Mouse (Mus musculus): Measurements from ENCODE around the gene Astn2. TPM values are rescaled to one million over a fixed set of nuclear protein-coding genes. Genes with fewer than 3 reads are reported as not detected.

Gene Astn2
- polyA plus RNA-seq, 1 experiment = not detected

GRCm38 (mm10) chr4:66002936-66003335 is 401.5 kb downstream of the Astn2 start:
- no peaks in the 10 kb centered on the region for H3K79me2 ChIP-seq (ENCODE audit: control insufficient read depth, insufficient read depth)
- TF ChIP-seq CEBPB (IDR thresholded peaks at IDR 0.05; ENCODE audit: insufficient read depth, poor library complexity, severe bottlenecking) = no peak
- no peak for TF ChIP-seq TCF3 (IDR thresholded peaks at IDR 0.05; ENCODE audit: insufficient read length, low read depth)
- TF ChIP-seq USF1 (IDR thresholded peaks at IDR 0.05; ENCODE audit: low read depth) = no peak
- no peak for TF ChIP-seq SRF (IDR thresholded peaks at IDR 0.05; ENCODE audit: control insufficient read depth, insufficient read length, low read depth)
- no peak for TF ChIP-seq MYOG (IDR thresholded peaks at IDR 0.05; ENCODE audit: control insufficient read depth in 1 of 3, insufficient read depth in 1 of 3, insufficient read length in 2 of 3, low read depth in 2 of 3)
- TF ChIP-seq REST (IDR thresholded peaks at IDR 0.05; ENCODE audit: insufficient read depth, insufficient read length) = no peak
- TF ChIP-seq TCF12 (IDR thresholded peaks at IDR 0.05; ENCODE audit: insufficient read depth, poor library complexity, severe bottlenecking) = no peak
- no peak for TF ChIP-seq E2F4 (IDR thresholded peaks at IDR 0.05; ENCODE audit: insufficient read depth)
- TF ChIP-seq POLR2AphosphoS2 (IDR thresholded peaks at IDR 0.05; ENCODE audit: insufficient read length, low read depth) = no peak
- TF ChIP-seq POLR2A (IDR thresholded peaks at IDR 0.05; ENCODE audit: insufficient read length, low read depth) = no peak
- no peak for TF ChIP-seq MAX (IDR thresholded peaks at IDR 0.05; ENCODE audit: low read depth)
- no peak for TF ChIP-seq MYOD1 (IDR thresholded peaks at IDR 0.05; ENCODE audit: control insufficient read depth in 1 of 3, insufficient read length in 2 of 3, low read depth in 2 of 3)
- no peak overlapping the region for H3ac ChIP-seq (ENCODE audit: control insufficient read depth, insufficient read length)
- no peak overlapping the region for H3K4me2 ChIP-seq (ENCODE audit: low read depth)
- H3K27me3 ChIP-seq (ENCODE audit: control insufficient read depth, insufficient read depth, insufficient read length) = no peaks in the 10 kb centered on the region
- no peaks in the 10 kb centered on the region for H3K36me3 ChIP-seq (ENCODE audit: control insufficient read depth, insufficient read depth)
- H3K4me3 ChIP-seq = no peak overlapping the region

GRCm38 (mm10) chr4:65983643-65984042 is 420.8 kb downstream of the Astn2 start:
- Histone ChIP-seq H3ac (ENCODE audit: control insufficient read depth, insufficient read length) (no peak overlapping the region), H3K79me2 (ENCODE audit: control insufficient read depth, insufficient read depth) (no peaks in the 10 kb centered on the region), H3K4me3 (no peak overlapping the region), H3K27me3 (ENCODE audit: control insufficient read depth, insufficient read depth, insufficient read length) (no peaks in the 10 kb centered on the region), H3K36me3 (ENCODE audit: control insufficient read depth, insufficient read depth) (no peaks in the 10 kb centered on the region), H3K4me2 (ENCODE audit: low read depth) (no peak overlapping the region)
- TF ChIP-seq POLR2A (IDR thresholded peaks at IDR 0.05; ENCODE audit: insufficient read length, low read depth) (no peak), POLR2AphosphoS2 (IDR thresholded peaks at IDR 0.05; ENCODE audit: insufficient read length, low read depth) (no peak), MAX (IDR thresholded peaks at IDR 0.05; ENCODE audit: low read depth) (no peak), TCF3 (IDR thresholded peaks at IDR 0.05; ENCODE audit: insufficient read length, low read depth) (no peak)

DNA sequence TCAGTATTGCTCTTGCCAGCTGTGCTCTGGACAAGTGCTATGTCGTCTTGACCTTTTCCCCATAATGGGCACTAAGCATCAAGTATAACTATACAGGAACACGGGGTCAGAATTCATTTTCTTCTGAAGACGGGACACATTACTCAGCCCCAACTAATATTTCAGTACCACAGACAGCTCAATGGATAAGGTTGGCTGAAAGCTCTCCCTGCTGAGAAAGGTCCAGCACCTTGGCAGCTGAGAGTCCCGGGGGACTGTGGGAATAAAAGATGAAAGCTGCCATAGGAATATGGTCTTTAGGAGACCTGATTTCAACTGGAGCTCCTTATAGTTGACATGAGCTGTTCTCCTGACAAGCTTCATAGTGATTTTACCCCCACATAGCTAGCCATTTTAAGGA is 421.5 kb downstream of the Astn2 start:
- TF ChIP-seq REST (IDR thresholded peaks at IDR 0.05; ENCODE audit: insufficient read depth, insufficient read length) = no peak
- no peak for TF ChIP-seq CEBPB (IDR thresholded peaks at IDR 0.05; ENCODE audit: insufficient read depth, poor library complexity, severe bottlenecking)
- TF ChIP-seq TCF3 (IDR thresholded peaks at IDR 0.05; ENCODE audit: insufficient read length, low read depth) = no peak
- no peak for TF ChIP-seq SRF (IDR thresholded peaks at IDR 0.05; ENCODE audit: control insufficient read depth, insufficient read length, low read depth)
- no peak for TF ChIP-seq MAX (IDR thresholded peaks at IDR 0.05; ENCODE audit: low read depth)
- no peak for TF ChIP-seq E2F4 (IDR thresholded peaks at IDR 0.05; ENCODE audit: insufficient read depth)
- TF ChIP-seq POLR2A (IDR thresholded peaks at IDR 0.05; ENCODE audit: insufficient read length, low read depth) = no peak
- TF ChIP-seq POLR2AphosphoS2 (IDR thresholded peaks at IDR 0.05; ENCODE audit: insufficient read length, low read depth) = no peak
- no peak for TF ChIP-seq TCF12 (IDR thresholded peaks at IDR 0.05; ENCODE audit: insufficient read depth, poor library complexity, severe bottlenecking)
- no peak for TF ChIP-seq MYOD1 (IDR thresholded peaks at IDR 0.05; ENCODE audit: control insufficient read depth in 1 of 3, insufficient read length in 2 of 3, low read depth in 2 of 3)
- no peak for TF ChIP-seq USF1 (IDR thresholded peaks at IDR 0.05; ENCODE audit: low read depth)
- no peak for TF ChIP-seq MYOG (IDR thresholded peaks at IDR 0.05; ENCODE audit: control insufficient read depth in 1 of 3, insufficient read depth in 1 of 3, insufficient read length in 2 of 3, low read depth in 2 of 3)
- Histone ChIP-seq H3K4me3 (no peak overlapping the region), H3K27me3 (ENCODE audit: control insufficient read depth, insufficient read depth, insufficient read length) (no peaks in the 10 kb centered on the region), H3K36me3 (ENCODE audit: control insufficient read depth, insufficient read depth) (no peaks in the 10 kb centered on the region), H3ac (ENCODE audit: control insufficient read depth, insufficient read length) (no peak overlapping the region), H3K4me2 (ENCODE audit: low read depth) (no peak overlapping the region), H3K79me2 (ENCODE audit: control insufficient read depth, insufficient read depth) (no peaks in the 10 kb centered on the region)

DNA sequence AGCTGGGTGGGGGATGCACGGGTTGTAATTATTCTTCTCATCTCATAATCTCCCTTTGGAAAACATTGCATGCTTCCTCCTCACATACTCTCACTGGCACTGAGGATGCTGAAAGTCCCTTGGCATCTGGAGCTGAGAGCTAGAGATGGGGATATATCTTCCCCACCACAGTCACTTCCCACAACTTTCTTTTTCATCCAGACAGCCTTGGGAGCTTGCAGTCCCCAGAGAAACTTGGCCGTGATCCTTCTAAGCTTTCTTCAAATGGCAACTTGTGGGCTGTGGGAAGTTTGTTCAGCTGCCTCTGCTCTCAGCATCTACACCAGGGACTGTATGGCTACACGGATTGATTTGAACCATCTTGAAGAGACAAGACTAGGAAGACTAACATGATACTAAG is 428.2 kb downstream of the Astn2 start:
- Histone ChIP-seq H3K4me3 (no peak overlapping the region), H3K79me2 (ENCODE audit: control insufficient read depth, insufficient read depth) (no peaks in the 10 kb centered on the region), H3K4me2 (ENCODE audit: low read depth) (no peak overlapping the region), H3K36me3 (ENCODE audit: control insufficient read depth, insufficient read depth) (no peaks in the 10 kb centered on the region), H3ac (ENCODE audit: control insufficient read depth, insufficient read length) (no peak overlapping the region), H3K27me3 (ENCODE audit: control insufficient read depth, insufficient read depth, insufficient read length) (no peaks in the 10 kb centered on the region)
- TF ChIP-seq POLR2A (IDR thresholded peaks at IDR 0.05; ENCODE audit: insufficient read length, low read depth) (no peak), MYOG (IDR thresholded peaks at IDR 0.05; ENCODE audit: control insufficient read depth in 1 of 3, insufficient read depth in 1 of 3, insufficient read length in 2 of 3, low read depth in 2 of 3) (no peak), REST (IDR thresholded peaks at IDR 0.05; ENCODE audit: insufficient read depth, insufficient read length) (no peak), MYOD1 (IDR thresholded peaks at IDR 0.05; ENCODE audit: control insufficient read depth in 1 of 3, insufficient read length in 2 of 3, low read depth in 2 of 3) (no peak), TCF3 (IDR thresholded peaks at IDR 0.05; ENCODE audit: insufficient read length, low read depth) (no peak), CEBPB (IDR thresholded peaks at IDR 0.05; ENCODE audit: insufficient read depth, poor library complexity, severe bottlenecking) (no peak), USF1 (IDR thresholded peaks at IDR 0.05; ENCODE audit: low read depth) (no peak), SRF (IDR thresholded peaks at IDR 0.05; ENCODE audit: control insufficient read depth, insufficient read length, low read depth) (no peak), MAX (IDR thresholded peaks at IDR 0.05; ENCODE audit: low read depth) (no peak), TCF12 (IDR thresholded peaks at IDR 0.05; ENCODE audit: insufficient read depth, poor library complexity, severe bottlenecking) (no peak)

GRCm38 (mm10) chr4:65972395-65972794 is 432.0 kb downstream of the Astn2 start:
- Histone ChIP-seq H3K79me2 (ENCODE audit: control insufficient read depth, insufficient read depth) (no peaks in the 10 kb centered on the region), H3K36me3 (ENCODE audit: control insufficient read depth, insufficient read depth) (no peaks in the 10 kb centered on the region), H3K4me3 (no peak overlapping the region), H3K4me2 (ENCODE audit: low read depth) (no peak overlapping the region), H3K27me3 (ENCODE audit: control insufficient read depth, insufficient read depth, insufficient read length) (no peaks in the 10 kb centered on the region), H3ac (ENCODE audit: control insufficient read depth, insufficient read length) (no peak overlapping the region)
- no peak for TF ChIP-seq SRF (IDR thresholded peaks at IDR 0.05; ENCODE audit: control insufficient read depth, insufficient read length, low read depth)
- TF ChIP-seq POLR2A (IDR thresholded peaks at IDR 0.05; ENCODE audit: insufficient read length, low read depth) = no peak
- TF ChIP-seq MYOD1 (IDR thresholded peaks at IDR 0.05; ENCODE audit: control insufficient read depth in 1 of 3, insufficient read length in 2 of 3, low read depth in 2 of 3) = no peak
- no peak for TF ChIP-seq TCF3 (IDR thresholded peaks at IDR 0.05; ENCODE audit: insufficient read length, low read depth)
- no peak for TF ChIP-seq POLR2AphosphoS2 (IDR thresholded peaks at IDR 0.05; ENCODE audit: insufficient read length, low read depth)
- TF ChIP-seq REST (IDR thresholded peaks at IDR 0.05; ENCODE audit: insufficient read depth, insufficient read length) = no peak
- TF ChIP-seq E2F4 (IDR thresholded peaks at IDR 0.05; ENCODE audit: insufficient read depth) = no peak
- TF ChIP-seq USF1 (IDR thresholded peaks at IDR 0.05; ENCODE audit: low read depth) = no peak
- TF ChIP-seq MAX (IDR thresholded peaks at IDR 0.05; ENCODE audit: low read depth) = no peak
- TF ChIP-seq CEBPB (IDR thresholded peaks at IDR 0.05; ENCODE audit: insufficient read depth, poor library complexity, severe bottlenecking) = no peak
- TF ChIP-seq TCF12 (IDR thresholded peaks at IDR 0.05; ENCODE audit: insufficient read depth, poor library complexity, severe bottlenecking) = no peak
- TF ChIP-seq MYOG (IDR thresholded peaks at IDR 0.05; ENCODE audit: control insufficient read depth in 1 of 3, insufficient read depth in 1 of 3, insufficient read length in 2 of 3, low read depth in 2 of 3) = no peak

All from myocyte (in vitro differentiated cells).